22 mouse cellular contexts compared by ENCODE assay signal in the genomic region with DNA sequence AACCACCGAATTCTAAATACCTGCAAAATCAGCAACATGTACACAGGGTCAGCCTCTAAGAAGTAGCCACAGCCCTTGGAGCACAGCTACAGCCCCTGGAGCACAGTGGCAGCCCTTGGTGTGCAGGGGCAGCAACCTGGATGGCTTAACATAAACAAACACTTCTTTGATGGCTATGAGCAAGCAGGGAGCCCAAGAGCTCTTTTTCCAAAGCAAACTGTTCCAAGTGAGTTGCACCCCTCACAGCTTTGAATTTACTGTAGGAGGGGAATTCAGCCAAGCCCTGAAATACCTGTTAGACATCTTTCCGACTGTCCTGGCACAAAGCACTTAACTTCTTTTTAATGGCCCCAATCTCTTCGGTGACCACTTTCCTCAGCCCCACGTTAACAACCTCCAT. TPM values are rescaled to one million over a fixed set of nuclear protein-coding genes. Genes with fewer than 3 reads are reported as not detected.
DNase-seq lines count a peak whose midpoint lies in the region; ATAC-seq lines count a peak whose summit lies in the region.
"Had no signal": no experiment of that assay in that cellular context is flagged by ENCODE, and none has a peak within 500 bp of the region (broad histone marks: within the 10 kb centered on the region; RNA-seq: fewer than 3 reads in every experiment).

No protein-coding gene starts in this region.

- no peak overlapping the region for H3K4me2 ChIP-seq in heart, embryonic 16.5 days (ENCODE audit: low read depth, low read length)
- H3K4me2 ChIP-seq in lung, embryonic 16.5 days (ENCODE audit: low read depth, low read length): 0 out of 2 replicates have a peak overlapping the region, but pooled peaks have one; percentile 0
- H3K4me2 ChIP-seq: embryonic facial prominence, embryonic 13.5 days; forebrain, embryonic 13.5 days; hindbrain, embryonic 13.5 days; liver, embryonic 15.5 days; midbrain, embryonic 13.5 days had no signal

- H3K27ac ChIP-seq in heart, embryonic 10.5 days: 0 out of 2 replicates have a peak overlapping the region, but pooled peaks have one; percentile 56
- H3K27ac ChIP-seq in heart, embryonic 16.5 days (ENCODE audit: low read length): peak overlapping the region; percentile 43
- peak overlapping the region; percentile 57 for H3K27ac ChIP-seq in lung, embryonic 16.5 days (ENCODE audit: low read length)
- H3K27ac ChIP-seq: embryonic facial prominence, embryonic 13.5 days; forebrain, embryonic 13.5 days; hindbrain, embryonic 13.5 days; limb, embryonic 10.5 days; liver, embryonic 15.5 days; midbrain, embryonic 13.5 days had no signal

- no peaks in the 10 kb centered on the region for H3K27me3 ChIP-seq in heart, embryonic 10.5 days (ENCODE audit: insufficient read depth, poor library complexity, severe bottlenecking)
- no peaks in the 10 kb centered on the region for H3K27me3 ChIP-seq in heart, embryonic 16.5 days (ENCODE audit: control insufficient read depth, insufficient read depth, low read length)
- H3K27me3 ChIP-seq in lung, embryonic 16.5 days (ENCODE audit: control insufficient read depth, insufficient read depth, low read depth, low read length): no peaks in the 10 kb centered on the region
- H3K27me3 ChIP-seq: CH12.LX; embryonic facial prominence, embryonic 13.5 days; forebrain, embryonic 13.5 days; hindbrain, embryonic 13.5 days; liver, embryonic 15.5 days; midbrain, embryonic 13.5 days had no signal

- ATAC-seq in heart, embryonic 16.5 days (replicated peaks; ENCODE audit: extremely low read depth, insufficient read depth, low FRiP score): no peak
- ATAC-seq in lung, embryonic 16.5 days (ENCODE audit: low read depth): peak; percentile 67
- ATAC-seq: activated CD4-positive, CD25-positive, alpha-beta regulatory T cell, adult 4 months; forebrain, embryonic 13.5 days; midbrain, embryonic 13.5 days had no signal

- H3K36me3 ChIP-seq in heart, embryonic 10.5 days: no peaks in the 10 kb centered on the region
- no peaks in the 10 kb centered on the region for H3K36me3 ChIP-seq in heart, embryonic 16.5 days (ENCODE audit: control insufficient read depth, insufficient read depth)
- H3K36me3 ChIP-seq in lung, embryonic 16.5 days (ENCODE audit: control insufficient read depth, insufficient read depth, low read length): no peaks in the 10 kb centered on the region
- H3K36me3 ChIP-seq: embryonic facial prominence, embryonic 13.5 days; hindbrain, embryonic 13.5 days; limb, embryonic 10.5 days; midbrain, embryonic 13.5 days had no signal

- H3K9ac ChIP-seq in heart, embryonic 16.5 days (ENCODE audit: low read length): no peak overlapping the region
- no peak overlapping the region for H3K9ac ChIP-seq in lung, embryonic 16.5 days (ENCODE audit: low read length)
- H3K9ac ChIP-seq: embryonic facial prominence, embryonic 13.5 days; forebrain, embryonic 13.5 days; hindbrain, embryonic 13.5 days; liver, embryonic 15.5 days; midbrain, embryonic 13.5 days had no signal

- intact Hi-C loops in heart, postnatal 25 days (cut with DNase I): no loop called here

- H3K9me3 ChIP-seq in heart, embryonic 10.5 days: no peaks in the 10 kb centered on the region
- no peaks in the 10 kb centered on the region for H3K9me3 ChIP-seq in heart, embryonic 16.5 days (replicated peaks; ENCODE audit: control insufficient read depth, low read length)
- H3K9me3 ChIP-seq in lung, embryonic 16.5 days (ENCODE audit: control insufficient read depth, low read length): no peaks in the 10 kb centered on the region
- H3K9me3 ChIP-seq: embryonic facial prominence, embryonic 13.5 days; forebrain, embryonic 13.5 days; hindbrain, embryonic 13.5 days; limb, embryonic 10.5 days; liver, embryonic 15.5 days; midbrain, embryonic 13.5 days had no signal

- H3K4me1 ChIP-seq in heart, embryonic 10.5 days: peaks cover 22% of the 10 kb centered on the region
- H3K4me1 ChIP-seq in heart, embryonic 16.5 days (ENCODE audit: control insufficient read depth, insufficient read depth, low read length): peaks cover 12% of the 10 kb centered on the region
- peaks cover 8% of the 10 kb centered on the region; the same call in 1 of the 2 replicates for H3K4me1 ChIP-seq in lung, embryonic 16.5 days (replicated peaks; ENCODE audit: control insufficient read depth, insufficient read depth, low read length)
- H3K4me1 ChIP-seq: embryonic facial prominence, embryonic 13.5 days; forebrain, embryonic 13.5 days; hindbrain, embryonic 13.5 days; limb, embryonic 10.5 days; midbrain, embryonic 13.5 days had no signal

- no peak overlapping the region for H3K4me3 ChIP-seq in heart, embryonic 10.5 days
- no peak overlapping the region for H3K4me3 ChIP-seq in heart, embryonic 16.5 days (ENCODE audit: low read length)
- no peak overlapping the region for H3K4me3 ChIP-seq in lung, embryonic 16.5 days (ENCODE audit: low read length)
- H3K4me3 ChIP-seq: embryonic facial prominence, embryonic 13.5 days; forebrain, embryonic 13.5 days; hindbrain, embryonic 13.5 days; limb, embryonic 10.5 days; liver, embryonic 15.5 days; midbrain, embryonic 13.5 days had no signal

- 62% methylated on average over 4 of the region's 4 CpGs for WGBS in heart, embryonic 10.5 days
- WGBS in heart, embryonic 16.5 days: 63% methylated on average over 4 of the region's 4 CpGs
- WGBS in lung, embryonic 16.5 days: 28% methylated on average over 4 of the region's 4 CpGs

- DNase-seq in heart, embryonic 10.5 days (ENCODE audit: low spot score): no peak
- no peak for DNase-seq in heart, postnatal 25 days (ENCODE audit: low spot score)
- no peak for DNase-seq in heart, adult 18-20 months
- DNase-seq in lung, postnatal 4 days: no peak
- DNase-seq in lung, postnatal 10 days: peak; percentile 3
- no peak for DNase-seq in embryo, embryonic 10 days (ENCODE audit: low spot score)
- DNase-seq: adrenal gland, adult 8-10 months; cerebellum, adult 18-20 months; cerebellum, postnatal 14 days; kidney, adult 18-20 months; kidney, postnatal 14 days; liver had no signal

RNA-seq across cellular contexts. Expression of a gene that starts 14.9 kb away (rescaled TPM):
- polyA plus RNA-seq in heart, embryonic 10.5 days (2016; fragmentation: Nextera tagmentation; extraction: Ambion mirVana): 15.2 and 24.5 TPM in 2 replicates
- total RNA-seq in heart, postnatal 25 days (2021): 100 to 1,000 TPM; 147 to 165 TPM
- polyA plus RNA-seq in heart, embryonic 16.5 days (2015; fragmentation: Nextera tagmentation; extraction: Ambion mirVana): 24.2 and 30.4 TPM in 2 replicates
- total RNA-seq in heart, adult 18-20 months (2021): 100 to 1,000 TPM; 158 to 162 TPM
- polyA plus RNA-seq in lung, embryonic 16.5 days (2015; fragmentation: Nextera tagmentation; extraction: Ambion mirVana): 10.3 and 10.5 TPM in 2 replicates

RNA-seq across cellular contexts. Expression of a gene that starts 21.5 kb away (rescaled TPM):
- 49.3 and 51.9 TPM in 2 replicates for polyA plus RNA-seq in heart, embryonic 10.5 days (2016; fragmentation: Nextera tagmentation; extraction: Ambion mirVana)
- total RNA-seq in heart, postnatal 25 days (2021): 1 to 10 TPM; 4.4 to 7.6 TPM
- polyA plus RNA-seq in heart, embryonic 16.5 days (2015; fragmentation: Nextera tagmentation; extraction: Ambion mirVana): 49.7 and 54.6 TPM in 2 replicates
- total RNA-seq in heart, adult 18-20 months (2021): 1 to 10 TPM; 6.7 to 8.1 TPM
- polyA plus RNA-seq in lung, embryonic 16.5 days (2015; fragmentation: Nextera tagmentation; extraction: Ambion mirVana): 41.8 and 43.2 TPM in 2 replicates
